Mouse (Mus musculus): ENCODE measurements at regions not wholly inside any gene's neighbourhood (a gene's known extent, or its start where the extent isn't known, plus 50 kb on each side); places are given as distances from the start of the nearest gene placed in this dataset.

DNA sequence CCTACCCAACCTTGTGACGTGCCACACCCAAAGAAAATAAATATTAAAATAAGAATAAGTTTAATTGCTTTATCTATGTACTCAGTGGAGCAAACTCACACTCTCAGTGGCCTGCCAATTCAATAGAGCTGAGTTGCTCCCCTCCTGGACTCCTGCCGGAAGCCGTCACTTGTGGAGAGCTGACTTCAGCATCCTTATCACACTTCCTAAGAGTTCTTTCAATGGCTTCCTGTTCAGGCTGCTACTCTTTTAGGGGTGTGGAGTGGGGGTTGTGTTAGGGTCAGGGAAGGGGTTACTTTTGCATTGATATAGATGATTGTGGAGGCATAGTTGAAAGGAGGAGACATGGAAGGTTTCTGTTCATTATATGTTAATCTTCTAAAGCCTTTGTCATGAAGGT is 147.7 kb downstream of the Dusp6 start:
- no peak for ATAC-seq (replicated peaks; ENCODE audit: poor library complexity, severe bottlenecking)

DNA sequence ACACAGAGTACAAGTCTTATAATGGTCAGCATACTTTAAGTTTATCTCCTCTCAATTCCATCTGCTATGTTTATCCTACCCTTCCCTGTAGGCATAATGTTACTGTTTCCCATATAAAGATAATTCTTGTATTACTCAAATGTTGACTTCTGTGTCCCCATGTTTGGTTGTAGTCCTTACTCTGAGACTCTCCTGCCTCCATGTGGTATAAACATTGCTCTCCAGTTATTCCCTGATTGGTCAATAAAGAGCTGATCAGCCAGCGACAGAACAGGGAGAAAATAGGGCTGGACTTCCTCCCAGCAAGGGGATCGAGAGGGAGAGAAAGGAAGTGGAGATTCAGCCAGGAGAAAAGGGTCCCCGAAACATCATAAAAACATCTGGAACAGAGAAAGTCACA is 150.4 kb downstream of the Dusp6 start:
- no peak for ATAC-seq (replicated peaks; ENCODE audit: poor library complexity, severe bottlenecking)

- 0 out of 2 replicates have a peak, but pooled peaks have one; percentile 25 for ATAC-seq (replicated peaks; ENCODE audit: poor library complexity, severe bottlenecking)
These were observed 153.2 kb downstream of the Dusp6 start for GRCm38 (mm10) chr10:99416271-99416670.

GRCm38 (mm10) chr10:99416896-99417479 is 154.0 kb downstream of the Dusp6 start:
- peak; percentile 62 for ATAC-seq (replicated peaks; ENCODE audit: poor library complexity, severe bottlenecking)

DNA sequence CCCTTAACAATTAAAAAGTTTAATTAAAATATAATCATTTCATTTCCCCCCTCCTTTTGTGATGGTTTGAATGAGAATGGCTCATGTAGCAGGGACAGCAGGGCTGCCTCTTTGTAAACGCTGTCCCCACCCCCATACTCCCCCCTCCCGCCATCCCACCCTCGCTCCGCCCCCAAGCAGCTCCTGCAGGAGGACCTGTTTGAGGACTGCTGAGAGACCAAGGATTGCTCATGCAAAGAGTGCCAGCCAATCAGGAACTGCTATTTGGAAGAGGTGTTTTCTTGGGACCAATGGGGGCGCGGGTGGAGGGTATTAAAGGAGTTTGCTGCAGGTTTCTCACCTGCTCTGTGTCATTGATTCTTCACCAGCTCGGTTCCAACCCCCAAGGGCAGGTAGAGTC is 154.6 kb downstream of the Dusp6 start:
- ATAC-seq (replicated peaks; ENCODE audit: poor library complexity, severe bottlenecking) = no peak

DNA sequence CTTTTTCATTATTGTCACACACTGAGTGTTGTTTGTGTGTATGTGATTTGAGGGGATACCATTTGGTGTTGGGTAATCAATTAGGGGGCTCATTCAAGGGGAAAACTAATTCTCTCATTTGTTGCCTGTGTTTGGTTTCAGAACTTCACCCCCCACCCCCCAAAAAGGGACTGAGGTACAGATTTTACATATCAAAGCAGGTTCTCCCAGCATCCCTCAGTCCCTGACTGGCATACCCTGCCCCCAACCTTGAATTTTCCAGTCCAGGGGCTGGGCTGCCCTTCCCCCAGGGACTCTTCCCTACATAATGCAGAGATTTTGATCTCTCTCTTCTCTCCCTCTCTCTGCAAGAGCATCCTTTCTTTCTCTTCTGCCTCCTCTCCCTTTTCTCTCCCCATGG is 155.5 kb downstream of the Dusp6 start:
- ATAC-seq (replicated peaks; ENCODE audit: poor library complexity, severe bottlenecking) = no peak

GRCm38 (mm10) chr10:99419532-99419931 is 156.5 kb downstream of the Dusp6 start:
- ATAC-seq (replicated peaks; ENCODE audit: poor library complexity, severe bottlenecking) = no peak

GRCm38 (mm10) chr10:99423406-99423805 is 160.4 kb downstream of the Dusp6 start:
- no peak for ATAC-seq (replicated peaks; ENCODE audit: poor library complexity, severe bottlenecking)

DNA sequence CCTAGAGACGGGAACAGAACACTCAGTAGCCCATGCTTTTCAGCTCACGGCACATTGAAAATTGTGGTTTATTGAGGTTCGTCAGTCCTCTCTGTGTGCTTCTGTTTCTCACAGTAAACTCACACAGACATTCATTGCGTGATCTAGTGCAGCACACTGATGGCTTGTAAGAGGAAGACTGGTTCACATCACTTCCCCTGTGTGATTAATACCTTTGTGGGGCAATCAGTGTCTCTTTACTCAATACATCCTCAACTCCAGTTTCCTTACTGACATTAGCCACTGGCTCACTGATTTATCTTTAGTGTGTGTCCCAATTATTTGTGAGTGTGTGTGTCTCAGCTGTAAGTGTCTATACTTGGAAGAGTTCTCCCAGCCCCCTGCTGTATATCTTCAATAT is 162.2 kb downstream of the Dusp6 start:
- ATAC-seq (replicated peaks; ENCODE audit: poor library complexity, severe bottlenecking) = peak; percentile 89

GRCm38 (mm10) chr10:99430175-99430574 is 167.1 kb downstream of the Dusp6 start:
- ATAC-seq (replicated peaks; ENCODE audit: poor library complexity, severe bottlenecking) = no peak

DNA sequence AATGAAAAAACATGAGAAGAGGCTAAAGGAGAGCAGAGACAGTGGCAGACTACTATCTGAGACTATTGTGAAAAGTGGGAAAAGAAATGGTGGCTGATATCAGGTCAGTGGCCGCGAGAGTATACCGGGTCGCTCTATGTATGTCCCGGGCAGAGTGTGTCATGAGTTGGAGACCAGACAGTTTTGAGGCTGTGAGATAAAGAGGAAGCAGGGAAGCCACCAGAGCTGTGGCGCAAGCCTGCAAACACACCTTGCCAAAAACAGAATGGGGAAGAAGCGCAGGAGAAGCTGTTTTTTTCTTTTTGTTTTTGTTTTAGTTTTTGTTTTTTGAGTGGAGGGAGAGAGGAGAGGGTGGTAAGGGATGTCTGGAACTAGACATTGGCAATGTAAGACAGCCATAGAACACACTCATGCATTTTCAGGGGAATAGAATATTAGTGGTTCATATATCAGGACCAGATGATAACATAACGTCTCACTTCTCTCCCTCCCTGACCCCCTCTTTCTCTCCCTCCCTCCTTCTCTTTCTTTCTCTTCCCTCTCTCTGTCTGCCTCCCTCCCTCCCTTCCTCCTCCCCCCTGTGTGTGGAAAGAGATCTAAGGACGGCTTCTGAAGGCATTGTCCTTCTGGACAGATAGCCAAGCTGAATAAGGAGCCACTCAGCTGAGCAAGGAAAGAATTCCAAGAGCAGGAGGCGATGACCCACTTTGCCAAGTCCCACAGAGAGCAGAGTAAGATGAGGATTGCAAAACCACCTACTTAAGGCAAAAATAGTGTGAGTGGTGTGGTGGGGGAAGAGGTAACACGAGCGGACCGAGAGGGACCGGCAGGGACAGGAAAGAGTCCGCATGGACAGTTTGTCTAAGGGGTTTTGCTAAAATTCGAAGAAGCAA is 167.9 kb downstream of the Dusp6 start:
- peak; percentile 99 for ATAC-seq (replicated peaks; ENCODE audit: poor library complexity, severe bottlenecking)

DNA sequence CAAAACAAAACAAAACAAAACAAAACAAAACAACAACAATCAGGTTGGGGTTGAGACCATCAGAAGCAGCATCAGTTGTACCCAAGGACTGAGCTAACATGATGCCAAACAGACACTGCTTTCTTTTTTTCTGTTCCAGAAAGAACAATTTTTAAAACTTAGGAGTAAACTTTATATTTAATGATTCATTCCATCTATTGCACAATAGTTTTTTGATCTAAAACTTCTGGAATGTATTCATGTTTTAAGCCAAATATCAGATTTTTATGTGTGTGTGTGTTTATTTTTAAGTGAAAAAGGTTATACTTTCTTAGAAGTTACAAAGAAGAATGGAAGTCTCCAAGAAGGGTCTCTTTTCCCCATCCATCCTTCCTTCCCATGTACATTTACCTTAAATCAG is 174.0 kb downstream of the Dusp6 start:
- ATAC-seq (replicated peaks; ENCODE audit: poor library complexity, severe bottlenecking) = no peak

GRCm38 (mm10) chr10:99440169-99440568 is 177.1 kb downstream of the Dusp6 start:
- ATAC-seq (replicated peaks; ENCODE audit: poor library complexity, severe bottlenecking) = no peak

- peak; percentile 89 for ATAC-seq (replicated peaks; ENCODE audit: poor library complexity, severe bottlenecking)
These were observed 178.0 kb downstream of the Dusp6 start for GRCm38 (mm10) chr10:99441014-99441413.

DNA sequence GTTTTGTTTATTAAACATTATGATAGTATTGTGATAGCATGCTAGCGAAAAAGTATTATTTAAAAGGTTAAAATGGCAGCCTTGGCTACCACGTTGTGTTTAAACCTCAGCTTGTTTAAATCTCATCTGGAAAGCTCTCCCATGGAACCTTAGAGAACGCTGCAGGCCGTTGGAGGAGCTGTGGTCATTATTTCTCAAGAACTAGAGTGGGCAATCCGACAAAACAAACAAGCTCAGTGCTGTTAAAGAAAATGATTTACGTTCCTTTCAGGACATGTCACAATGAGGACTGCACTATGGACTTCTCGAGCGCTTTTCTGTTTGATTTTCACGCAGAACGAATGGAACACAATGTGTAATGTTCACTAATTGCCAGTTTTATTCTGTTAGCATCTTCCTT is 178.9 kb downstream of the Dusp6 start:
- ATAC-seq (replicated peaks; ENCODE audit: poor library complexity, severe bottlenecking) = peak; percentile 27

DNA sequence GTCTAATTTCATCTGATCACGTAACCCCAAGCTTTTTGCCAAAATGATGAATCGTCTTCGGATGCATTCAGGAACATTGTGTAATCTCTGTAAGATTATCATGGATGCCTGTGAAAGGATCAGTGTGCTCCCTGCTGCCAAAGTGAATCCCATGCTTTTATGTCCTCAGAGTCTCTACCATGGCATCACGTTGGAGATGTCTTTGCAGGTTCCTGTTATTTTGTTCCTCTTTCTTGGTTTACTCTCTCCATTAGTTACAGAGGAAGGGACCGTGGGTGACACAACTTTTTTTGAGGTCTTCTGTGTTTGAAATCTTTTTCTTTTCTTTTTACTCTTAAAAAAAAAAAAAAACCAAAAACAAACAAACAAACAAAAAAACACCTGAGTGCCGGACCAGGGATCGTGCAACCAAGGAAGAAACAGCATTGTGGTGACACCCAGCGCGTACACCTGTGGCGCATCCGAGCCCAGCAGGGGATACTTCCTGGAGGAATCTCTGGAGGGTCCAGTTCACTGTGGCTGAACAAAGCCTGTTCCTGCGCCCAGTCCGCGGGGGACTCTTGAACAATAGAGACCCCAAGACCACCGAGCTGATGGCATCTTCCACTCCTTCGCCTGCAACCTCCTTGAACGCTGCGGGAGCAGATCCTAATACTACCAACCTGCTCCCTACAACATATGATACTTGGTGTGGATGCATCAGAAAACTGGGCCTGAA is 180.6 kb downstream of the Dusp6 start:
- peak; percentile 84 for ATAC-seq (replicated peaks; ENCODE audit: poor library complexity, severe bottlenecking)

DNA sequence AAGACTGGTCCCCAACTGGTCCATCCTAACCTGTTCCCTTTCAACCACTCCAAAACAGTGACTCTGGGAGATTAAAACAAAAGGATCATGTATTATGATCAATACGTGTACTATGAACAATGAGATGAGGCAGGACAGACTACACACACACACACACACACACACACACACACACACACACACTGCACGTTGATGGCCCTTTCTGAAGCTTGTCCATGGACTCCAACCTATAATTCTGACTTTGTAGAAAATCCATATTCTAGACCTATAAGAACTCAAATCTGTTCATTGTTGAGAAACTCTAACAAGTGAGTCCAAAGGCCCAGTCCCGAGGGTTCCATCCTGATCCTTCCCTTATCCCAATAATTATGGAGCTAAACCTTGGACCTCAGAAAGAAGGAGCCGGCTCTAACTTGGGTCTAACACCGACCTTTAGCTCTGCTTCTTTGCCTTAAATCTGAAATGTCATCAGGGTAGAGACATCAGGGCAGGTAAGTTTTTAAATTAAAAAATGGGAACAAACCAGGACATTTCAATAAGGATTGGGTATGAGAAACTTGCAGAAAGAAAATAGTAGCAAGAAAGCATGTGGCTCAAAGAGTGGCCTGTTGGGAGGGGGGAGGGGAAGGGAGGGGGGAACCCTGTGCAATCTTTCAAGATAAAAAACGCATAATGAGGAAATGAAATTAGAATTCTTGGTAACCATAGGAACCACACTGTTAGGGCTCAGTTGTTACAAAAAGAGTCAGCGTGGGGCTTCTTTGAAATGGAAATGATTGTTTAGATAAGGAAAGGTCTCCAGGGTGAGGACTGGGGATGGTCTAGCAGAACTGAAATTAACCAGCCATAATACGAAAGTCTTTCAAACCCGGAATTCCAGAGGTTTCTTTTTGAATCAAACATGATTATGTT is 187.9 kb downstream of the Dusp6 start:
- ATAC-seq (replicated peaks; ENCODE audit: poor library complexity, severe bottlenecking) = peak; percentile 98

DNA sequence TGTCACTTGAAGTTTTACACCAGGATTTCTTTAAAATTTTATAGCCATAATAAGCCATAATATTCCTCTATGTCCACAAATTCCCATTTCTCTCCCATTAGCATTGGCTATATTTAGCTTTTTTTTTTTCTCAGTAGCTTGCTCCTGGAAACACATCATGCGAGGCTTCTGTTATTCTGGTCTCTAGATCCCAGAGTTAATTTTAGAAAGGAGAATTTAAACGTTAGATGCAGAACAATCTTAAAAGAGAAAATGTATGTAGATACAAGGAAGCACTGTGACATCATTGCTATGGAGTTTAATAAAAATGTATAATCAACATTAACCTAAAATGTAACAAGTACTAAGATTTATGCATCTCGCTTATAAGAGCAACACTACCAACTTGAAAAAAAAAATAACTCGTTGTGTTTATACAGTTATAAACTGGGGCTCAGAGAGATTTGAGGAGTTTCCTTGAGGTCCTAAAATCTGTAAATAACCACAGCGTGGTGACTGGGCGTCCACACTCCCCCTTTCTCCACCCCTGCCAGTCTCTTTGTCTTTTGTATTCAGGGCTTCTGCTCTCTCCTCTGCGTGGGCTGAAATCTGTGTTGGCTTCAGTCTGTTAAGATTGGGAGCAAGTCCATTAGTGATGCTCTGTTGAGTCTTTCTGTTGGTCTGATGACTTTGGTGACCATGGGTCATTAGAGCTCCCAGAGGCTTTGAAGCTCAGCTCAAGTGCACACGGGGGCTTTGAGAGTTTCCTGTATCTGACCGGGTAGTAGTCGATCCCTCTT is 188.8 kb downstream of the Dusp6 start:
- no peak for ATAC-seq (replicated peaks; ENCODE audit: poor library complexity, severe bottlenecking)

DNA sequence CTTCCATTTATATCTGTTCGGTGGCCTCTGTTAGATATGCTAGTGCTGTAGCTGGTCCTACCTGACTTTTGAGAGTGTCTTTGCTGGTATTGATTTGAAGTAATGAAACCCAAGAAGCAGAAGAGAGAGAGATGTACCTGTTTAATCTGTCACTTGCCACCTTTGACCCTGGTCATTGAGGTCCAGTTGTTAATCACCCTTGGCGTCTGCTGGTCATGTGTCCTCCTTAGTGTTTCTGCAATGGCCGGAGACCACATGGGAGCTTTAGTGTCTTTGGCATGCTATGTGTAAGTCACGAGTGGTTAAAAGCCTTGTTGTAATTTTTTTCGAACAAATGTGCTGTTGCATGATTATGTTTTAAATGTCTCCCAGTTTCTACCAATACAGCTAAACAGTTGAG is 193.1 kb downstream of the Dusp6 start:
- ATAC-seq (replicated peaks; ENCODE audit: poor library complexity, severe bottlenecking) = no peak

Measured in granulocyte monocyte progenitor cell, adult 5-6 weeks (primary cell).